Mouse (Mus musculus): ENCODE data around the gene Defb46.

The Defb46 gene

GRCm38 (mm10) chr8:19239616-19240015, at the start of gene Defb46:
Gene Defb46 (plus strand): TSS chr8:19239916.
- DNase-seq: no peak

GRCm38 (mm10) chr8:19225161-19225560, 14.6 kb upstream of the Defb46 start, which contains the start of gene Defb6:
Gene Defb6 (plus strand): TSS chr8:19225478.
- DNase-seq: no peak

DNA sequence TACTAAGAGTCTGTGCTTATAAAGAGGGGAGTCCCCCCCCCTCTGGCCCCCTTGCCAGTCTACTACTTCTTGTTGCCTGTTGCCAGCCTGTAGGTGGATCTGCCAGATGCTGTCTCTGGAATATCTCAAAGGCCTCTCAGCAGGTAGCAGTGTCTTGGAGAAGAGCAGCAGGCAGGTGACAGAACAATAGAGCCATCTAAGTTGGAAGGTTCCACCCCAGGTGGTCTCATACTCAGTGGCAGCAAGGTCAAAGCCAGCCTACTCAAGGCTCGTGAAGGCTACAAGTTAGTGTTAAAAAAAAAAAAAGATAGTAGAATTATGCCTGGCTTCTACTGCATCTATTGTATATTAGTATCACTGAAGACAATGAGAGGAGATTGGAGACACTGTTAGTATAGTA, 1.6 kb upstream of the Defb46 start:
- DNase-seq: no peak

DNA sequence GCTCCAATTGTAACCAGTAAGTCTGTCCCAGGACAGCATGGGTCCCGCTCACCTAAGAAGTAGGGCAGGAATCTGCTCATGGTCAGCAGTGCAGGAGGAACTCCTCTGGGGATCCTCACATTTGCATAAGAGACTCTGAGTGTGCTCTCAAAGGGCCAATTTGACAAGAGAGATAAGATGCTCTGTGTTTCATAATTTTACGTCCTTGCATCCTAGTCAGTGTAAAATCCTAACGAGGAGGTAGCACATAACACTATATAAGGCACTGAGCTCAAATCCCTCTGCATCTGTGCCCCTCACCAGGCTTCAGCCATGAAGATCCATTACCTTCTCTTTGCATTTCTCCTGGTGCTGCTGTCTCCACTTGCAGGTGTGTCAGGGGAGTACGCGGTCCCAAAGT, 7.6 kb downstream of the Defb46 start, which contains the start of gene Defb5:
Defb5 (plus strand) TSS at position 301 of the 400 bp plus-strand sequence.
- DNase-seq: no peak

DNA sequence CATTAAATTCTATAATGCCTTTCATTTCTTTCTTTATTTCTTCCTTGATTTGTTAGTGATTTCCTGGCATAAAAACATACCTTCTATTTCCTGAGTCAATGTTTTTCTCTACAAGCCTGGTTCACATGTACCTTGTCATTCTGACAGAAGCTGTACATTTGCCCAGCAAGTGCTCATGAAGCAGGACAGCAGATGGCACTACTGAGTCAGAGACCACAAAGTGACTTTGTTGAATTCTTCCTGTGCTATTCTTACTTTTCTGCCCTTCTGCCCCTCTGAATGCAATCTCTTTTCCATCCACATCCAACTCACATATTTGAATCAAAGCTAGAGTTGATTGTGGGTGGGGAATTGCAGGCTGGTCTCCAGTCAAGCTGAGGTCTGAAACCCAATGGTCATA, 18.4 kb downstream of the Defb46 start:
- no peak for DNase-seq

DNA sequence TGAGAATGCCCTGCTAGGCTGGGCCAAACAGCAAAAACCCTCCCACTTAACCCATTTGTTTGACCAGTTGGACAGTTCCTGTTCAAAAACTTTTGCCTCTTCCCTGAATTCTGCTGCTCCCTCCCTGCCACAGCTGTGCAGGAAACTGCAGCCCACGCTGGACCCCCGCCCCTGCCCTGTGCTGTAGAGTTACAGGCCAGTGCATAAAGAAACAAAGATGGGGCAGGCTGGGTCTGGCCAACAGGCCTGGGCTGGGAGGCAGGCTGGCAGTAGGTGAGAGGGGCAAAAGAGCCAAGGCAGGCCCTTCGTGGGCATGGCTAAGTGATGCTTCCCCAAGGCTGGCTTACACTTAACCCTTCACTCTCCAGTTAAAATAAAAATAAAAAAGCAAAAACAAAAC, 20.0 kb downstream of the Defb46 start:
- DNase-seq: no peak
